Mouse (Mus musculus): ENCODE measurements around the gene Rab3gap1. TPM values are rescaled to one million over a fixed set of nuclear protein-coding genes. Genes with fewer than 3 reads are reported as not detected.

Rab3gap1 gene
- total RNA-seq (2014; fragmentation: Nextera tagmentation) (16.6 and 22.1 TPM in 2 replicates), total RNA-seq (2017) (38.5 and 38.9 TPM in 2 replicates)

DNA sequence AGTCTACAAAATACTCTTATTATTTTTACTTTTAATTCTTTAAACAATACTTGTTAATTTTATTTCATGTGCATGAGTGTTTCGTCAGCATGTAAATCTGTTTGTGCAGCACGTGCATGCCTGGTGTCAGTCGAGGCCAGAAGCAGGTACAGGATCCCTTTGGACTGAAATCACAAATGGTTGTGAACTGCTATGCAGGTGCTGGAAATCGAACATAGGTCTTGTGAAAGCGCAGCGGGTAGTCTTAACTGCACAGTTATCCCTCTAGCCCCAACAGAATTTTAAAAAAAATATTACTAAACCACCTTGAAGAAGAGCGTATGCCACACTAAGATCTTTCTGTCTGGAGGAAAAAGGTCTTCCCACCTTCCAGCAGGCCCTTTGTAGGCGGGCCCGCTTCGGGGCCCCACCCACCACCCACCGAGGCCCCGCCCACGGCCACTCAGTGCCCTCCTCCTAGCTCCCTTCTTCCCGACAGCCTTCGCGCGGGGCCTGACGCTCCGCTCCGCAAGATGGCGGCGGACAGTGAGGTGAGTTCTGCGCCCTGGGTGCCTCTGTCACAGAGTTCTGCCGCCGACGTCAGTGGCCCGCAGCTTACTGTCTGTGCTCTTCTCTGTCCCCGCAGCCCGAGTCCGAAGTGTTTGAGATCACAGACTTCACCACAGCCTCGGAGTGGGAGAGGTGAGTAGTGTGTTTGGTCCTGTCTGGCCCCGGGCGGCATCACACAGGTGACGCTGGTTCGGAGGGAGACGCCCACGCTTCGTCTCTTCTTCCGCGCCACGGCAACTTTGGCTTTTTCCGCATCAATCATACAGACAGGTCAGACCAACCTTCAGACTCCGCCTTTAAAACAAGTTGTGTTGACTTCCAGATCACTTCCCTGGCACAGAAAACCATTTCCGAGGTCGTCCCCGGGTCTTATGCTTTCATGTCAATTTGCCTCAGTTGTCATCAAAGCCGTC is at the start of gene Rab3gap1:
Gene Rab3gap1 (plus strand): TSS at position 474 of the 962 bp plus-strand sequence.
- ATAC-seq (replicated peaks; ENCODE audit: poor library complexity, severe bottlenecking) = peak; percentile 99

DNA sequence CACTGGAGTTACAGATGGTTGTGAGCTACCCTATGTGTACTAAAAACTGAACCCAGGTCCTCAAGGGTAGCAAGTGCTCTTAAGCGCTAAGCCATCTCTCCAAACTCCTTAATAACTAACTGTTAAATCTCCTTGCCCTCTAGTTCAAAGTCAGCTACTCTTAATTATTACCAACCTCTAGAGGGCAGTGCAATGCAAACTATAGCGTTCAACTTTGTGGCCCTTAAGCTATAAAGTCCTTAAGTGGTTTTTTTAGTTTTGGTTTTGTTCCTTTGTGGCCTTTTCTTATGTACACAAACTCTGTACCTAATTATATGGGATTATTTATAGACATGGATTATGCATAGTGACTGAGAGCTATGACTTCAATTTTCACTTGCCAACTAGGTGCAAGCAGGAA is 41.2 kb upstream of the Rab3gap1 start:
- ATAC-seq (replicated peaks; ENCODE audit: poor library complexity, severe bottlenecking) = peak; percentile 56

DNA sequence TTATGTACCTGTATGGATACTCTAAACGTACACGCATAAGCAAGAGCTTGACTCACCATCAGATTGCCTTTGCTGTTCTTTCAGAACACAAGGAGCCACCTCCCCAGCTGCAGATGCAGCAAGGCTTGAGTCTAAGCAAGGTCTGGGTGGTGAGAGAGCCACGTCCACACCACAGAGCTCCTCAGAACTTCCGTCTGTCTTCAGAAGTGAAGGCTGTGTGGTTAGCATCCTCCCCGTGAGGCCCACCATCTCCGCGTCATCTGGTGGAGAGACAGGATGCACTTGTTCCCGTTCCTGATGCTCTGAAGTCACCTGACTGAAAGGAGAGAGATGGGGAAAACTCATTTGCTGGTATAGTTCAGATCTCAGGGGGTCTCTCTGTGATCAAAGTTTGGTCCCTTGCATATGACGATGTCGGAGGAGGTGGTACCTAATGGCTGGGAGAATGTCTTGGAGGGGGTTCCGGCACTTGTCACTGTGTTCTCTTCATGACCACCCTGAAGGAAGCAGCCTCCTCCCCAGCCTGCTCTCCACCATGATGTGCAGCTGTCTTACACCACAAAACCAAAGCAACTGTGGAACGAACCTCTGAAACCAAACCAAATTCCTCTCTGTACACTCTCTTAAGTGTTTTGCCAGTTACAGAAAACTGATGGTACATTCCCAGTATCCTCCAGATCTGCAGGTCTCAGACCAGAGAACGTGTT is 38.2 kb upstream of the Rab3gap1 start:
- peak; percentile 91 for ATAC-seq (replicated peaks; ENCODE audit: poor library complexity, severe bottlenecking)

DNA sequence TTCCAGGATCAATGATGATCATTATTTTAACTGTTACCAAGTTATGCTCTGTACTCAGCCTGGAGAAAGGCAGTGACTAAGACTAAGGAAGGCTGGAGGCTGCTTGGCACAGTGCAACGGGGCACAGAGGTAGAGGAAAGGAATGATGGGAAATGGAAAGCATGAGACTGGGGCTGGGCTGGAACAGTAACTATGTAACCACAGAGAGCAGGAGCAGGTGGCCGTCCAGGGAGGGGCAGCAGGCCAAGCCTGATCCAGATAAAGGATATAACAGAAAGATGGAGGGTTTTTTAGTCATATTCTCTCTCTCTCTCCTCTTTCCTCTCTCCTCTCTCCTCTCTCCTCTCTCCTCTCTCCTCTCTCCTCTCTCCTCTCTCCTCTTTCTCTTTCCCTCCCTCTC is 34.9 kb upstream of the Rab3gap1 start:
- ATAC-seq (replicated peaks; ENCODE audit: poor library complexity, severe bottlenecking) = no peak

DNA sequence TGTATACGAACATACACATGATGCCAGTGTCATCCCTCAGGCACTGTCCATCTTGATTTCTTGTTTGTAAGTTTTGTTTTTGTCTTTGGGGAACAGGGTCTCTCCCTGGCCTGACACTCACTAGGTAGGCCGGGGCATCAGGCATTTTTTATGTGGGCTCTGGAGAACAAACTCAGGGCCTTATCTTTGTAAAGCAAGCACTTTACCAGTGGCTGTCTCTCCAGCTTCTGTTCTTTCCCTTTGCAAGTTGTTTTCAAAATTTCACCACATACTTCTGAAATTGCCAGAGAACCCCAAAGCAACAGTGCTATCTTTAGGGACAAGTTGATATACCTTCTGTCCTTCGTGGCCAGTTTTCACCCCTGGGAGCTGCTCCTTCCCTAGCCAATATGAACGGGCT is 34.4 kb upstream of the Rab3gap1 start:
- ATAC-seq (replicated peaks; ENCODE audit: poor library complexity, severe bottlenecking) = no peak

DNA sequence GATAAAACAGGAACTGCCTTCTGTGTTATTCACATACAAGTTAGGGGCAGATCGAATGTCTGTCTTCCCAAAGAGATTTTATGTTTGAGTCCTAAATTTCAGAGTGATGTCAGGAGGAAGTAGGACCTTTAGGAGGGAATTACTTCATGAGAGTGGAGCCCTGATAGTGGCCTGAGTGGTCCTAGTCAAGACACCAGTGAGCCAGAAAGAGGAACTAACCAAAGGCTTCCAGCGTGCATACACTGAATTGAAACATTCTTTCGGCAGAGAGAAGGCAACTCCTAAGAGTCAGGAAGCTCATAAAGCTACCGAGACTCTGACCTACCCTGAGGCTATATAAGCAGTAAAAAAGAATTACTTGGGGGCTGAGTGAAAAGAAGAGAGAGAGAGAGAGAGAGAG is 32.0 kb upstream of the Rab3gap1 start:
- peak; percentile 96 for ATAC-seq (replicated peaks; ENCODE audit: poor library complexity, severe bottlenecking)

DNA sequence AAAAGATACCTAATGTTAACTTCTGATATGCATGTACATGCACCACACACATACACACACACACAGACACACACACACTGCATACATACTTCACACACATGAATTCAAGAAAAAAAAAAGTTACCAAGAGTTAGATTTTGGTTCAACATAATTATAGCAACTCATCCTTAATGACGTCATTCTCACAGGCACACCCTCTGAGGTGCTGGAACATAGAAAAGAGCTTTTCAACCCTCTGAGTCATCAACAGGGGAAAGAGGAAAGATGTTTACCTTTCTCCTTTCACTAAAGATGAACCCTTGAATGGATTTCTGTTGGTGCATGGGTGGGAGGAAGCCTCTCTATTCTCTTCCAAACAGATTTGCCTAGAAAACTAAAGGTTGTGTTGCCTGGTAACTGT is 30.0 kb upstream of the Rab3gap1 start:
- no peak for ATAC-seq (replicated peaks; ENCODE audit: poor library complexity, severe bottlenecking)

DNA sequence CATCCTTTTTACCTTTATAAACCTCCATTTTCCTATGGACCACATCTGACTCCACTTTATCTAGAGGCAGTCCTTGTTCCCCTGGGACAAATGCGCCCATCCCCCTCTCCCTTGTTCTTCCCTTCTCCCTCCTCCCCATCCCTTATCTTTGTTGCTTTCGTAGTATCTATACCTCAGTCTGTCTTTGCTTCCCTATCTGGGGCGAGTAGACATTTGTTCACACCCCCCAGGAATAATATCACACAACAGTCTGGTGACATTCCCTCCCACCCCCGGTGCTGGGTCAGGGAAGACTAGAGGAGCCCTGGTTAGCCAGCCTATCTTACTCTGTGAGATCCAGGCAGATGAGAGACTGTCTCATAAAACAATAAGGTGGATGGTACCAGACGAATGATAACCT is 23.1 kb upstream of the Rab3gap1 start:
- ATAC-seq (replicated peaks; ENCODE audit: poor library complexity, severe bottlenecking) = no peak

DNA sequence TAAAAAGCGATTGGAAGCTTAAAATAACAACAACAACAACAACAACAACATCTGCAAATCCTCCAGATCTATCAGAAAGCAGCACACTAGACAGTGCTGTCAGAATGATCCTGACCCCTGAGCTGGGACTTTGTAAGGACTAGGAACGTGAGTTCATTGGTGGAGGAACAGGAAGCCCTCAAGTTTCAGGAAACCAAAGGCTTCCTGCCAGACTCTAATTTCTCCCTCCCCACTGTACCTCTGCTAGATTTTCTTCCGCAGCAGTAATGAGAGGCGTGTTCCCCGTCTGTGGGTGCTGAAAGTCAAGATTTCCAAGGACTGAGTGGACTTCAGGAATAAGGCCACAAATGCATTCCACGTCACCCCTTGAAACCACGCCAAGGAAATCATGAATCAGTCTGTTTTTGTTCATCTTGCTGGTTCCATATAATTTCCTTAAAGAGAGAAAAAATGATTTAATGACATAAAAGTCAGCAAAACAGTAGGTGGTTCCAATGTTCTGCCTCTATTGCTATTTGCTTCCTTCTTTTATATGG is 18.4 kb upstream of the Rab3gap1 start:
- ATAC-seq (replicated peaks; ENCODE audit: poor library complexity, severe bottlenecking) = peak; percentile 96

DNA sequence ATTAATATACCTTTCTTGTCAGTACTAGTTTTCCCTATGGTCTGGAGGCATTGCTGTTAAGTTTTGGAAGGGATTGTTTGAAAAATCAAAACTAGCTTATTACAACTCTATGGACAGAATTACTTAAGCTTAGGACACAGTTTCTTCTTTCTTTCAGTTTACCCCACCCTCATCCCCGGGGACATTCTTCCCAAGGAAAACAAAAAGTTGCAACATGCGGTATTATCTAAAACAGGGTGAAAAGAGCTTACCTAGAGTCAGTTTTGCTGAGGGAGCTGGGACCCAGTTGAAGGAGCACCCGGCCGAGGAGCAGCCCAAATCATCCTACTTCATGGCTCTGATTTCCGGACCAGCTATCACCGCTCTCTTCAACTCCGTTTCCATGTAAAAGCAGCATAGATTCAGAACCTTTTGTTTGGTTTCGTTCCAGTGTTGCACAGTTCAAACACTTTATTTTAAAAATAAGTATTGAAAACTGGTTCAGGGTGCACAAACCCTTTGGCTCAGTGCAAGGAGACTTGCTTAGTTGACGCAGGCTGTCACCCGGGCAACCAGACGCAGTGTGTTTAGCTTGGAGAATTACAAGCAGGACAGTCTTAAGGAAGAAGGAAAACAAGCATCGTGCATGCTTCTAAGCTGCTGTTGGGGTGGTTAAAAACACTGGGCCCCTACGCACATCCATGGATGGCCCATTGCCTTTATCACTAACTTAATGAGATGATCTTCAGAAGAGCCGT is 13.9 kb upstream of the Rab3gap1 start, which contains the start of gene Map3k19:
Gene Map3k19 (minus strand): TSS at position 546 of the 737 bp plus-strand sequence.
- ATAC-seq (replicated peaks; ENCODE audit: poor library complexity, severe bottlenecking) = no peak

DNA sequence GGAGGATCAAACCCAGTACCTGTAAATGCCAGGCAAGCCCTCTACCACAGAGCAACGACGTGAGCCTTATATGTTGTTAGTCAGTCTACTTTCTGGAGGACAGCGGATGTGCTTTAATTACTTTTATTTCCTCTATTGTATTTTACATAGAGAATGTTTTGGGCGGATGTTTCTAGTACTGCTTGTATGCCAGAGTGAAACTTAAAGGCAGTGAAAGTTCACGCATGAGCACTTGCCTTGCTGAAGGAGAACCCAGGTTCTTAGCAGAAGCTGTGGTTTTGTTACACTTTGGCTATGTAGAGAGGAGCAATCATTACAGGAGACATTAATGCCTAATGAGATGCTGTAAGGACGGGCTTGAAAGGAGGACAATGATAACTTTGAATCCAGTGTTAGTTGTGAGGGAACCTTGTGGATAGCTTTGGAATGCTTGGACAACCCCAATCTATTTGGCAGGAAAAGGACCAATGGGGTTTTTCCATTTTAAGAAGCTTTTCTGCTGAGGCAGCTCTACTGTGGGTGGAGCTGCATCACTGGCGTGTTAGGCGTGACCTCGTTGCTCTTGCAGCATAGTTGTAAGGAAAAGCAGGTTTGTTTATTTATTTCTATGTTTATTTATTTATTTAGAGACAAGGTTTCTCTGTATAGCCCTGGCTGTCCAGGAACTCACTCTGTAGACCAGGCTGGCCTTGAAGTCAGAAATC is 9.5 kb upstream of the Rab3gap1 start:
- ATAC-seq (replicated peaks; ENCODE audit: poor library complexity, severe bottlenecking) = peak; percentile 48

DNA sequence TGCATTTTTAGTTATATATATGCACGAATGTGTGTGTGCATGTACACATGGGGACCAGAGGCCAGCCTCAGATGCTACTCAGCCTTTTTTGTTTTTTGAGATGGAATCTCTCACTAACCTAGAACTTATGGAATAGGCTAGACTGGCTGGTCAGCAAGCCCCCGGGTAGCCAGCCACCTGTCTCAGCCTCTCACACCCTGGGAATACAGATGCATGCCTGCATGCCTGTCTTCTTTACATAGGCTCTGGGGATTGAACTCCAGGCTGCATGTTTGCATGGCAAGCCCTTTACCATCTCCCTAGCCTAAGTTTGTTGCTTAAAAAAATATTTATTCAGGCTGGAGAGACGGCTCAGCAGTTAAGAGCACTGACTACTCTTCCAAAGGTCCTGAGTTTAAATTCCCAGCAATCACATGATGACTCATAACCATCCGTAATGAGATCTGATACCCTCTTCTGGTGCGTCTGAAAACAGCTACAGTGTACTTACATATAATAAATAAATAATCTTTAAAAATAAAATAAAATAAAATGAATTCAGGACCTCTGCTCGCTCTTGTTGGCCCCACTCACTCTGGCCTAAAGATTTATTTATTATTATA is 8.7 kb upstream of the Rab3gap1 start:
- no peak for ATAC-seq (replicated peaks; ENCODE audit: poor library complexity, severe bottlenecking)

DNA sequence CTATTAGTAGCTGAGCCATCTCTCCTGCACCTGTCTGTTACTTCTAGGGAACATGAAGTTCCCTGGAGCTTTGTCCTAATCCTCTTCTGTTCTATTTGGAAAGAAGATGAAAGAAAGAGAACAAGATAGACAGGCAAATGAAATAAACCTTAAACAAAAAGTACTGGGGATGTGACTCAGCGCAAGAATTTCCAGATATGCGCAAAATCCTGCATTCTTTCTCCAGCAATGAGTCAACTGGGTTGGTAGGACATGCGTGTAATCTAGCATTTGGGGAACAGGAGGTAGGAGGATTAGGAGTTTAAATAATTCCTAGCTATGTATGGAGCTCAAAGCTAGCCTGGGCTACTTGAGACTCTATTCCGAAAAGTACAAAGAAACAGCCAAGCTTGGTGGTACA is 8.1 kb upstream of the Rab3gap1 start:
- ATAC-seq (replicated peaks; ENCODE audit: poor library complexity, severe bottlenecking) = no peak

DNA sequence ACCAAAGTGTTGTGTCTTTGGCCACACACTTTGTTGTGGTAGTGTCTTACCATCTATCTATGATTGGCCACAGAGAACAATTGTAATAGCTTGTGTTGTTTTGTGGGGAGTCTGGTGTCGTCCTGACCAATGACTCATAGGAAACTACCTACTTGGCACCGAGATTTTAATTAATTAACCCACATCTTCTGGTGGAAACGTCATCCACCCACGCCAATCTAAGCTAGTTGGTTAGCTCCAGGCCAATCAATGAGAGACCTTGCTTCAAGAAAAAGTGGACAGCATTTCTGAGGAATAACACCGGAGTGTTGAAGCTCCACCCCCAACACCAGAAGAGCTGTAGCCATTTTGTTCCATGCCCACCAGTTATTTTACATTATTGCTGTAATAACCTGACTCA is 6.7 kb upstream of the Rab3gap1 start:
- ATAC-seq (replicated peaks; ENCODE audit: poor library complexity, severe bottlenecking) = no peak

DNA sequence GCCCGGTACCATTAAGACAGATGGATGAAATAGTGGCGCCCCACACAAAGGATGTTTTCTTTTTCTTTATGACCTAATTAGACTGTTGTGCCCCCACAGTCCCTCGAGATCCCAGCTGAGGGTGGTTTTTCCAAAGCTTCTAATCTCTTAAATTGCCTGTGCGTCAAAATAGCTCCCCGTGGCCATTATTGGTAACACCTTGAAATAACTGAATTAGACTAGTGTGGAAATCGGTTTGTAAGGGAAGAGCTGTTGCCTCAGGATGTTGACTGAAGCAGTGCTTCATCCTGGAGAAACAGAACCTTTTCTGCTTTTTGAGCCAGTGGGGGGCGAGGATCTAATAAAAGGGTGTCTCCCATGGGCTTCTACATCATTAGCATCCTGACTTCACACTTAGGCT is 4.8 kb upstream of the Rab3gap1 start:
- ATAC-seq (replicated peaks; ENCODE audit: poor library complexity, severe bottlenecking) = no peak

DNA sequence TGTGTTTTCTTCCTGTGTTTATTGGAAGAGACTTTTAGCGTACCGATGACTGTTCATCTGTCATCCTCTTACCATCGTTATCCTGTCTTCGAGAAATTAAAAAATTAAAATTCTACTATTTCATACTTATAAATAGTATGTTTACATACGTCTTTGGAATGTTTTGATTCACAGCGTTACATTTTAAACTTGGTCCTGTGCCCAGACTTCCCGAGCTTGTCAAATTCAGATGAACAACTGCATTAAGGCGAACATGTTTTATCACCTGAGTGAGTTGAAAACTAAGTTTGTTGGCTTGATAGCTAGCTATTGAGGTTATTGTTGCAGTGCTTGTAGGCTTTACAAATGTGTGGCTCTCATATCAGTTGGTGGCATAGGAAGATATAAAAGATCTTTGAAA is 703 bp downstream of the Rab3gap1 start:
- ATAC-seq (replicated peaks; ENCODE audit: poor library complexity, severe bottlenecking) = no peak

DNA sequence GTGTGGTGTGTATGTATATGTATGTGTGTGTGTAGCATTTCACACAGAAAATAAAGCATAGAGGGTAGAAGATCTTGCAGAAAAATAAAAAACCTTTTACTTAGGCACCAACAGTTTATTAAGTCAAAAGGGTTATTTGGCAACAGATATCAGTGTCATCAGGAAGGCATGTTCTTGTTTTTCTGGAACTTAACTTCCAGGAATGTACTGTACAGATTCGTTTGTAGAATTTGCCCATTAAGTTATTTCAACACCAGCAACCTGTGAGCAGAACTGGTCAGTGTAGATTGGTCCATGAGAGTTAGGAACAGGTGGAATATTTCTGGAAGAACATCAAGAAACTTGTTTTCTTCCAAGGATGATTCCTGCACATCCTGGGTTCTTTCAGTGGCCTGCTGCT is 30.8 kb downstream of the Rab3gap1 start:
- ATAC-seq (replicated peaks; ENCODE audit: poor library complexity, severe bottlenecking) = no peak

DNA sequence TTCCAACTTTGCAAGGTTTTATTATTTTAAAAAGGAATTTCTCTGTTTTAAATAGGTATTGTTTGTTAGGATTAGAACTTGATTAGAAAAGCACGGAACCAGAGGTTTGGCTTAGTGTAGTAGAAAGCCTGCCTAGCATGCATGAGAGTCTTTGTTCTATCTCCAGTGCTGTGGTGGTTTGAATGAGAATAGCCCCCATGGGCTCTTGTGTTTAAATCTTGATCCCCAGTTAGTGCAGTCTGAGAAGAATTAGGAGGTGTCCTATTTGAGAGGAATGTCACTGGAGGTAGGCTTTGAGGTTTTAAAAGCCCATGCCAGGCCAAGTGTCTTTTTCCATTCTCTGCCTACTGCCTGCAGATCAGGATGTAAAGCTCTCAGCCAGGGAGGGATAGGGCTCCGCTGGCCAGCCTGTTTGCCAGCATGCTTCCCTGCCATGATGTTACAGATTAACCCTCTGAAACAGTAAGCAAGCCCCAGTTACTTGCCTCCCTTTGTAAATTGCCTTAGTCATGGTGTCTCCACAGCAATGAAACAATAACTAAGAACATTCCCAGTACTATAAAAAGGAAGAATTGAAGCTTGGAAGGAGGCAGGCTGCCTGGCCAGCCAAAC is 36.3 kb downstream of the Rab3gap1 start:
- no peak for ATAC-seq (replicated peaks; ENCODE audit: poor library complexity, severe bottlenecking)

DNA sequence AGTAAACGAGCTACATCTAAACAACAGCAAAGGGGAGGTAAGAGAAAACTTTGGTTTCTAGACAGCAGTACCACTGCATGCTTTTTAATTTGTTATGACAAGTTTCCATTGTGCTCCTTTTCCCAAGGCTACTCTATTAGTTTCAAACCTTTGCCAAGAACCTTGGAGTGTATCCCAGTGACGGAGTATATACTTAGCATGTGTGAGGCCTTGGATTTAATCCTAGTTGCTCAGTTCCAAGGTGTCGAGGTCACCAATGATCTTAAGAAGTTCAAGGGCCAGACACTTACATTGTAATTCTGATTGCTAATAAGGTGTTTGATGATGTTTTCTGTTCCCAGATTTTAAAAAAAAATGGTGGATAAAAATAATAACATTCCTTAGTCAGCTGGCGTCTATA is 44.5 kb downstream of the Rab3gap1 start:
- no peak for ATAC-seq (replicated peaks; ENCODE audit: poor library complexity, severe bottlenecking)

Data from granulocyte monocyte progenitor cell, adult 5-6 weeks (primary cell).